Mouse (Mus musculus): ENCODE measurements around the gene Pogk. TPM values are rescaled to one million over a fixed set of nuclear protein-coding genes. Genes with fewer than 3 reads are reported as not detected.

The Pogk gene
- polyA plus RNA-seq, 1 experiment from 2014 or later: 14.8 TPM

DNA sequence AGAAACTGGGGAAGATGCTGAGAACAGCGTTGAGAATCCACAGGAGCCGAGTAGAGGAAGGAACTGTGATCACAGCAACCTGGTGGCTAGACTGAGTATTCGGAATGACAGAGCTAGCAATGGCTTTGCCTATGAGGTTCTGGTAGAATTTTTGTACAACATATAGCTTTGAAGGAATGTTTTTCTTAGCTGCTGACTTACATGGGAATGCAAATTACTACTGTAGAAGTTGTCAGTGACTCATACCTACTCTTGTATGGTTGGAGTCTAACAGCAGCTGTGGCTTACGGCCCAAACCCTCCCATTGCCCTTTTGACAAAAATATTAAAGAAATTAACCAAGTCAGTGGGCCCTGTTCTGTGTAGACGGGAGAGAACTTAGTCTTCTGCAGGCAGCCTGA lies 14.0 kb downstream of the Pogk start:
- H3K36me3 ChIP-seq: peaks cover 99% of the 10 kb centered on the region
- H3K27me3 ChIP-seq: no peaks in the 10 kb centered on the region
- H3K4me3 ChIP-seq (replicated peaks): no peak overlapping the region
- H3K4me1 ChIP-seq: no peaks in the 10 kb centered on the region
- H3K9me3 ChIP-seq (replicated peaks): no peaks in the 10 kb centered on the region
- no peak overlapping the region for H3K9ac ChIP-seq
- no peak for ATAC-seq (replicated peaks; ENCODE audit: low FRiP score)
- H3K4me2 ChIP-seq: no peak overlapping the region
- no peak overlapping the region for H3K27ac ChIP-seq
- WGBS: 90% methylated on average over 5 of the region's 5 CpGs

DNA sequence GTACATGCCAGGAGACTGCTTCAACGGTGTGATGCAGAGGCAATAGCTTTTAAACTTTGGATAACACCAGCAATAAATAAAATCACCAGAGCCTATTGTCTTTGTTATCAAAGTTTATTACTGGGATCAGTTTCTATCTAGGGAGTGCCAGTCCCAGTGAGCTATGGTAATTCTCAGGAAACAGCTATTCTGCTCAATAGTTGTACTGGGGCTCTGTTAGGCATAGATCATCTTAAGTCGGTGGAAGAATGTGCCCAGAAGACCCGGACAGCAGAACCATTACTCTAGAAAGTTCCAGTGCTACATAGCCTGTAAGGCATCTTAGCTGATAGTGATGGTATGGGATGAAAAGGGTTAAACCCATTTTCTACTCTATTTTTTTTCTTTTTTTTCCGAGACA lies 14.9 kb downstream of the Pogk start:
- Histone ChIP-seq H3K4me2 (no peak overlapping the region), H3K4me3 (replicated peaks) (no peak overlapping the region), H3K4me1 (no peaks in the 10 kb centered on the region), H3K27me3 (no peaks in the 10 kb centered on the region), H3K36me3 (peaks cover 99% of the 10 kb centered on the region), H3K9ac (no peak overlapping the region), H3K27ac (no peak overlapping the region), H3K9me3 (replicated peaks) (no peaks in the 10 kb centered on the region)
- WGBS: 48% methylated on average over 4 of the region's 4 CpGs
- no peak for ATAC-seq (replicated peaks; ENCODE audit: low FRiP score)

DNA sequence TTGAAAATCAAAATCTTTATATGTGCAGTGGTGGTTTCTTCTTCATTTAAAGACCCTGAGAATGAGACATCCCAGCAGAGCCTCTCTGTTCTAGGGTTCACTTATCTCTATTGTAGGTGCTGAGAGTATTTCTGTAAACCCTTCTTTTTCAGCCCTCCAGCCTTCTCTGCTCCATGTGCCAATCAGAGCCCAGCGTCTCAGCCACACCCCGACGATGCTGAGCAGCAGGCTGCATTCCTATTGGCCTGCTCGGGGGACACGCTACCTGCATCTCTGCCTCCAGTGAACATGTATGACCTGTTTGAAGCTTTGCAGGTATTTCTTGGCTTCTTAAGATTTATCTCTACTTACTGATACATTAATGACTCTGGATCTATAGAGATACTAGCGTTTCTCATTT lies 18.0 kb downstream of the Pogk start:
- Histone ChIP-seq H3K9me3 (replicated peaks) (no peaks in the 10 kb centered on the region), H3K4me3 (replicated peaks) (no peak overlapping the region), H3K36me3 (peaks cover 99% of the 10 kb centered on the region), H3K27me3 (no peaks in the 10 kb centered on the region), H3K9ac (no peak overlapping the region), H3K27ac (no peak overlapping the region), H3K4me1 (no peaks in the 10 kb centered on the region), H3K4me2 (no peak overlapping the region)
- no peak for ATAC-seq (replicated peaks; ENCODE audit: low FRiP score)
- WGBS: 95% methylated on average over 6 of the region's 6 CpGs

DNA sequence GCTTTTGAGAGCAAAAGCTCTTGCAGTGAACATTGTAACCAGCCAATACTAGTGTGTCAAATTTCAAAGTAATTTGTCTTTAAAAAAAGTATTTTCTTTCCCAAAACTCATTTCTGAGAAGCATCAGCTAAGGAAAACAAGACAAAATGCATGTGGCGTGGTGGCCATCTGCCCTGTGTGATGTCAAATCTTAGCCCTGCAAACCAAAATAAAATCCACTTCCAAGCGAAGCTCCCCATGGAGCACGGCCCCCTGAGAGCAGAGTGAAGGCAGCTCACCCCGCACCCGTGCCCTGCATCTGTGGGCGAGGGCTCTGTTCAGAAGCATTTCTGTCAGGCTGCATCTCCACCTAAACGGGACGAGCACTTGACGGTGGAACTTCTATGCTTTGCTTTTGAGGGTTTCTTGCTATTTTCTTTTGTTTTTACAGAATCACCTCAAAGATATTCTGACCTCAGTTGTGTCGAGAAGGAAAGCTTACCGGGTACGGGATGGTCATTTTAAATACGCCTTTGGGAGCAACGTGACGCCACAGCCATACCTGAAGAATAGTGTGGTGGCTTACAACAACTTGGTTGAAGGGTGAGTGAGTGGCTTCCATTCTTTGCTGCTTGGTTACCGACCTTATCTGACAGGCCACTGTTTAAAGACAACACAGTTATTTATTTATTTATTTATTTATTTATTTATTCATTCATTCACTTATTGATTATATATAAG lies 20.1 kb downstream of the Pogk start:
- Histone ChIP-seq H3K36me3 (peaks cover 99% of the 10 kb centered on the region), H3K9ac (no peak overlapping the region), H3K27ac (no peak overlapping the region), H3K27me3 (no peaks in the 10 kb centered on the region), H3K4me1 (no peaks in the 10 kb centered on the region), H3K4me2 (no peak overlapping the region), H3K9me3 (replicated peaks) (no peaks in the 10 kb centered on the region), H3K4me3 (replicated peaks) (no peak overlapping the region)
- no peak for ATAC-seq (replicated peaks; ENCODE audit: low FRiP score)
- WGBS: 93% methylated on average over 16 of the region's 16 CpGs

- ATAC-seq (replicated peaks; ENCODE audit: low FRiP score): no peak
Measured at GRCm38 (mm10) chr1:166388511-166388910, 21.2 kb downstream of the Pogk start.

DNA sequence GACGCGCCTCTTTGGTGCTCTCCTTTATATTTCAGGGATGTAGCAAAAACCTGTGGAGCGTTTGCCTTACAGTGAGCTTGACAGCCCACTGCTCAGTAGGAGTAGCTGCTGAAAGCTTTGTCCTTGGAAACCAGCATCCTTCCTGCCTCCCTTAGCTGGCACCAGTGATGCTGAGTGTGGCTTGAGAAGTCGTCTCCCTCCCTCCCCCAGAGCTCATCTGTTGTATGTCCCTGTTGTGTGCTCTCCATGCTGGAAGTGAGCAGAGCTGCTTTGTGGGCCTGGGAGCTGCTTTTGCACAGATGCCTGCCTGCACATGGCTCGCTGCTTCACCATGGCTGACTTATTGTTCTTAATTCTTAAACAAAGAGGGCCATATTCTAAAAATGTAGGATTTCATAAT lies 24.2 kb downstream of the Pogk start:
- H3K9me3 ChIP-seq (replicated peaks): no peaks in the 10 kb centered on the region
- no peak overlapping the region for H3K4me2 ChIP-seq
- ATAC-seq (replicated peaks; ENCODE audit: low FRiP score): no peak
- H3K4me3 ChIP-seq (replicated peaks): no peak overlapping the region
- no peak overlapping the region for H3K27ac ChIP-seq
- 89% methylated on average over 5 of the region's 5 CpGs for WGBS
- H3K9ac ChIP-seq: no peak overlapping the region
- H3K4me1 ChIP-seq: peaks cover 16% of the 10 kb centered on the region
- peaks cover 80% of the 10 kb centered on the region for H3K36me3 ChIP-seq
- H3K27me3 ChIP-seq: no peaks in the 10 kb centered on the region

More at GRCm38 (mm10) chr1:166388511-166388910, 21.2 kb downstream of the Pogk start:
- H3K9me3 ChIP-seq (replicated peaks): no peaks in the 10 kb centered on the region
- peaks cover 100% of the 10 kb centered on the region for H3K36me3 ChIP-seq
- no peaks in the 10 kb centered on the region for H3K27me3 ChIP-seq
- no peak overlapping the region for H3K9ac ChIP-seq
- H3K4me3 ChIP-seq (replicated peaks): no peak overlapping the region
- no peaks in the 10 kb centered on the region for H3K4me1 ChIP-seq
- H3K4me2 ChIP-seq: no peak overlapping the region
- H3K27ac ChIP-seq: no peak overlapping the region
- WGBS: 91% methylated on average over 11 of the region's 11 CpGs

DNA sequence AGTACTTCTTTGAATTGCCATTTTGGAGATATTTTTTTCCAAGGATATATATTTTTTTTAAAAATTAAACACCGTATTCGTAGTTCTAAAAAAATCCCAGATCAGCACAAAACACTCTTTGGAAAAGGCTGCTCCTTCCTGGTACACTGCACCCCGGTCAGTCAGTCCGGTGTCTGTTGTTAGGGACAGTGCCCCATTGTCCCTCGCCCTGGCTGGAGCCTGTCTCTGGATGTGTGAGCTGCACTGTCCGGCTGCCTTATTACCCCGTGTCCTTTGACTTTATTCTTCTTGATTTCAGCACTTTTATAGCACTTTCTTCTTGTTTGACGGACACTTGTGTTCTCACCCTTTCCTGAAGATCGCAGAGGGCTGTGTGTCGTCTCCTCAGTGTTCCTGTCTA lies 25.0 kb downstream of the Pogk start:
- Histone ChIP-seq H3K9me3 (replicated peaks) (no peaks in the 10 kb centered on the region), H3K4me3 (replicated peaks) (no peak overlapping the region), H3K4me1 (peaks cover 22% of the 10 kb centered on the region), H3K27ac (no peak overlapping the region), H3K9ac (no peak overlapping the region), H3K36me3 (peaks cover 72% of the 10 kb centered on the region), H3K27me3 (no peaks in the 10 kb centered on the region), H3K4me2 (no peak overlapping the region)
- ATAC-seq (replicated peaks; ENCODE audit: low FRiP score): no peak
- 93% methylated on average over 10 of the region's 10 CpGs for WGBS

GRCm38 (mm10) chr1:166382626-166383025 lies 27.0 kb downstream of the Pogk start:
- H3K27me3 ChIP-seq: no peaks in the 10 kb centered on the region
- no peak overlapping the region for H3K27ac ChIP-seq
- no peak overlapping the region for H3K4me2 ChIP-seq
- no peak for ATAC-seq (replicated peaks; ENCODE audit: low FRiP score)
- peaks cover 52% of the 10 kb centered on the region for H3K36me3 ChIP-seq
- no peaks in the 10 kb centered on the region for H3K9me3 ChIP-seq (replicated peaks)
- peaks cover 25% of the 10 kb centered on the region for H3K4me1 ChIP-seq
- 82% methylated on average over 4 of the region's 4 CpGs for WGBS
- no peak overlapping the region for H3K9ac ChIP-seq
- no peak overlapping the region for H3K4me3 ChIP-seq (replicated peaks)

DNA sequence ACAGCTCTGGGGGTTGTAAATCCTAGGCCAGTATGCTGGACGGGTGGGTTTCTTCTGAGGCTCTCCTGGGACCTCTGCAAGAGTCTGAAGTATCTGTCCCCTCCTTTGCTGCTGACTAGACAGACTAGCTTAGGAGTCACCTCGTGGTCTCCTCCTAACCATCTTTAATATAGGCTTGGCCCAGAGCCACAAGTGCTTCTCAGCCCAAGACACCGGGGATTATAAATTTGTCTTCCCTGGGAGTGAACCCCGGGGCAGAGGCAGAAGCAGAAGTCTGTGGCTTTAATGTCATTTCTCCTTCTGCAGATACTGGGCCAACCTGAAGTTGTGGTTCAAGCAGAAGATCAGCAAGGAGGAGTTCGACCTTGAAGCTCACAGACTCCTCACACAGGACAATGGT lies 27.8 kb downstream of the Pogk start:
- H3K27me3 ChIP-seq: no peaks in the 10 kb centered on the region
- whole genome bisulfite sequencing: 57% methylated on average over 5 of the region's 5 CpGs
- 0 out of 2 replicates have a peak overlapping the region, but pooled peaks have one; percentile 2 for H3K9ac ChIP-seq
- no peak for ATAC-seq (replicated peaks; ENCODE audit: low FRiP score)
- peaks cover 25% of the 10 kb centered on the region for H3K4me1 ChIP-seq
- H3K4me3 ChIP-seq (replicated peaks): no peak overlapping the region
- H3K27ac ChIP-seq: no peak overlapping the region
- no peak overlapping the region for H3K4me2 ChIP-seq
- H3K36me3 ChIP-seq: peaks cover 44% of the 10 kb centered on the region
- H3K9me3 ChIP-seq (replicated peaks): no peaks in the 10 kb centered on the region

- 82% methylated on average over 10 of the region's 10 CpGs for WGBS
- no peak for ATAC-seq (replicated peaks; ENCODE audit: low FRiP score)
- Histone ChIP-seq H3K4me3 (replicated peaks) (no peak overlapping the region), H3K9me3 (replicated peaks) (no peaks in the 10 kb centered on the region), H3K9ac (0 out of 2 replicates have a peak overlapping the region, but pooled peaks have one; percentile 2), H3K36me3 (peaks cover 39% of the 10 kb centered on the region), H3K4me1 (peaks cover 25% of the 10 kb centered on the region), H3K27ac (no peak overlapping the region), H3K4me2 (peak overlapping the region; percentile 76; the same call in 1 of the 2 replicates), H3K27me3 (no peaks in the 10 kb centered on the region)
Measured at GRCm38 (mm10) chr1:166381336-166381735, 28.3 kb downstream of the Pogk start.

- Histone ChIP-seq H3K9me3 (replicated peaks) (no peaks in the 10 kb centered on the region), H3K27ac (peak overlapping the region; percentile 93), H3K36me3 (peaks cover 23% of the 10 kb centered on the region), H3K4me3 (replicated peaks) (peak overlapping the region; percentile 94), H3K4me2 (peak overlapping the region; percentile 76), H3K4me1 (peaks cover 25% of the 10 kb centered on the region), H3K9ac (peak overlapping the region; percentile 99), H3K27me3 (no peaks in the 10 kb centered on the region)
- WGBS: under 1% methylated on average over 39 of the region's 41 CpGs
- peak; percentile 46 for ATAC-seq (replicated peaks; ENCODE audit: low FRiP score)
Measured at GRCm38 (mm10) chr1:166379630-166380231, 29.9 kb downstream of the Pogk start.

GRCm38 (mm10) chr1:166379013-166379629 lies 30.5 kb downstream of the Pogk start, which contains the start of gene Tada1:
Gene Tada1 (plus strand): TSS chr1:166379097.
- peaks cover 25% of the 10 kb centered on the region for H3K4me1 ChIP-seq
- H3K4me3 ChIP-seq (replicated peaks): peak within 1 kb of the TSS; percentile 94
- H3K9ac ChIP-seq: peak within 1 kb of the TSS; percentile 99
- no peaks in the 10 kb centered on the region for H3K27me3 ChIP-seq
- WGBS: under 1% methylated on average over 77 of the region's 81 CpGs
- peak; percentile 95 for ATAC-seq (replicated peaks; ENCODE audit: low FRiP score)
- peak within 1 kb of the TSS; percentile 76 for H3K4me2 ChIP-seq
- no peaks in the 10 kb centered on the region for H3K9me3 ChIP-seq (replicated peaks)
- peaks cover 17% of the 10 kb centered on the region for H3K36me3 ChIP-seq
- peak within 1 kb of the TSS; percentile 93 for H3K27ac ChIP-seq
